Mouse (Mus musculus): ENCODE measurements around the gene Ccdc91.

DNA sequence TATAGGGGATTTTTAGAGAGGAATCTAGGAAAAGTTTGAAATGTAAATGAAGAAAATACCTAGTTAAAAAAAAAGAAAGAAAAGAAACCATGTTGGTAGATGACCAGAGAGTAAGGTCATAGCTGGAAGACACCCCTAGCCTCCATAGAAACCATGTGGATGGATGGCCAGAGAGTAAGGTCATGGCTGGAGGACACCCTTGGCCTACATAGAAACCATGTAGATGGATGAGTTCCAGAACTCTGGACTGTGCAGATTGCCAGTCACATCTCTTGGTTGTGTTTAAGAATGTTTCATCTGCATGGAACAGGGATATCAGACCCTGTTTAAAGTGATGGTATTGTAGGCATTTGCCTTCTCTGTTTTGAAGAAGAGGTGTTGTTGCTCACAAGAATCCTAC lies 49.6 kb downstream of the Ccdc91 start:
- no peak for TF ChIP-seq POLR2A (IDR thresholded peaks at IDR 0.05; ENCODE audit: control insufficient read depth, extremely low read depth, insufficient read depth, low read length, poor library complexity)
- TF ChIP-seq CTCF (IDR thresholded peaks at IDR 0.05; ENCODE audit: borderline replicate concordance, control insufficient read depth, extremely low read depth, insufficient read depth, low read length, poor library complexity), result no peak
